Mouse (Mus musculus): ENCODE results near the gene Riox2. TPM values are rescaled to one million over a fixed set of nuclear protein-coding genes. Genes with fewer than 3 reads are reported as not detected.

The Riox2 gene
- polyA plus RNA-seq, 1 experiment from 2014 or later, result 29.4 TPM

GRCm38 (mm10) chr16:59526939-59527338, 55.4 kb downstream of the Riox2 start:
- no peak overlapping the region for H3K4me2 ChIP-seq
- H3K9ac ChIP-seq, result no peak overlapping the region
- no peak for ATAC-seq (ENCODE audit: borderline replicate concordance, extremely low read depth, low FRiP score, low TSS enrichment)
- 80% methylated on average over 6 of the region's 6 CpGs for WGBS
- H3K27ac ChIP-seq, result no peak overlapping the region
- no peaks in the 10 kb centered on the region for H3K27me3 ChIP-seq
- H3K4me1 ChIP-seq, result no peaks in the 10 kb centered on the region
- no peaks in the 10 kb centered on the region for H3K9me3 ChIP-seq
- H3K4me3 ChIP-seq, result no peak overlapping the region
- 0 out of 2 replicates have a peak, but pooled peaks cover 6% of the 10 kb centered on the region for H3K36me3 ChIP-seq

GRCm38 (mm10) chr16:59529570-59529969, 58.0 kb downstream of the Riox2 start:
- no peaks in the 10 kb centered on the region for H3K4me1 ChIP-seq
- no peaks in the 10 kb centered on the region for H3K27me3 ChIP-seq
- H3K36me3 ChIP-seq, result 0 out of 2 replicates have a peak, but pooled peaks cover 6% of the 10 kb centered on the region
- no peak overlapping the region for H3K9ac ChIP-seq
- no peak for ATAC-seq (ENCODE audit: borderline replicate concordance, extremely low read depth, low FRiP score, low TSS enrichment)
- no peak overlapping the region for H3K4me3 ChIP-seq
- no peak overlapping the region for H3K4me2 ChIP-seq
- WGBS, result 79% methylated on average over 13 of the region's 13 CpGs
- no peaks in the 10 kb centered on the region for H3K9me3 ChIP-seq
- H3K27ac ChIP-seq, result no peak overlapping the region

GRCm38 (mm10) chr16:59531243-59531642, 59.7 kb downstream of the Riox2 start:
- no peak for ATAC-seq (ENCODE audit: borderline replicate concordance, extremely low read depth, low FRiP score, low TSS enrichment)
- H3K36me3 ChIP-seq, result peaks cover 11% of the 10 kb centered on the region; the same call in 1 of the 2 replicates
- no peaks in the 10 kb centered on the region for H3K4me1 ChIP-seq
- no peak overlapping the region for H3K4me2 ChIP-seq
- 56% methylated on average over 5 of the region's 5 CpGs for WGBS
- H3K27ac ChIP-seq, result no peak overlapping the region
- H3K9ac ChIP-seq, result no peak overlapping the region
- no peaks in the 10 kb centered on the region for H3K9me3 ChIP-seq
- H3K27me3 ChIP-seq, result no peaks in the 10 kb centered on the region
- no peak overlapping the region for H3K4me3 ChIP-seq

- Histone ChIP-seq H3K27ac (no peak overlapping the region), H3K4me2 (no peak overlapping the region), H3K4me3 (no peak overlapping the region), H3K27me3 (no peaks in the 10 kb centered on the region), H3K9ac (no peak overlapping the region), H3K9me3 (no peaks in the 10 kb centered on the region), H3K36me3 (peaks cover 11% of the 10 kb centered on the region; the same call in 1 of the 2 replicates), H3K4me1 (no peaks in the 10 kb centered on the region)
- ATAC-seq (ENCODE audit: borderline replicate concordance, extremely low read depth, low FRiP score, low TSS enrichment), result no peak
- WGBS, result 22% methylated on average over 3 of the region's 3 CpGs
Measured at GRCm38 (mm10) chr16:59532561-59532960, 61.0 kb downstream of the Riox2 start.

- peaks cover 10% of the 10 kb centered on the region; the same call in 1 of the 2 replicates for H3K36me3 ChIP-seq
- no peaks in the 10 kb centered on the region for H3K9me3 ChIP-seq
- no peak overlapping the region for H3K4me2 ChIP-seq
- WGBS, result 88% methylated on average over 11 of the region's 11 CpGs
- H3K27me3 ChIP-seq, result no peaks in the 10 kb centered on the region
- H3K4me3 ChIP-seq, result no peak overlapping the region
- H3K4me1 ChIP-seq, result no peaks in the 10 kb centered on the region
- no peak for ATAC-seq (ENCODE audit: borderline replicate concordance, extremely low read depth, low FRiP score, low TSS enrichment)
- H3K27ac ChIP-seq, result no peak overlapping the region
- no peak overlapping the region for H3K9ac ChIP-seq
Measured at GRCm38 (mm10) chr16:59534349-59534748, 62.8 kb downstream of the Riox2 start.

- Histone ChIP-seq H3K36me3 (peaks cover 5% of the 10 kb centered on the region; the same call in 1 of the 2 replicates), H3K4me1 (no peaks in the 10 kb centered on the region), H3K9ac (no peak overlapping the region), H3K4me2 (no peak overlapping the region), H3K27me3 (no peaks in the 10 kb centered on the region), H3K4me3 (no peak overlapping the region), H3K9me3 (no peaks in the 10 kb centered on the region), H3K27ac (no peak overlapping the region)
- no peak for ATAC-seq (ENCODE audit: borderline replicate concordance, extremely low read depth, low FRiP score, low TSS enrichment)
- 65% methylated on average over 5 of the region's 5 CpGs for WGBS
Measured at GRCm38 (mm10) chr16:59535673-59536072, 64.1 kb downstream of the Riox2 start.

GRCm38 (mm10) chr16:59540944-59541343, 69.4 kb downstream of the Riox2 start:
- no peak overlapping the region for H3K4me3 ChIP-seq
- H3K9me3 ChIP-seq, result no peaks in the 10 kb centered on the region
- no peaks in the 10 kb centered on the region for H3K27me3 ChIP-seq
- WGBS, result 90% methylated on average over 3 of the region's 3 CpGs
- no peak overlapping the region for H3K4me2 ChIP-seq
- no peaks in the 10 kb centered on the region for H3K36me3 ChIP-seq
- no peaks in the 10 kb centered on the region for H3K4me1 ChIP-seq
- no peak for ATAC-seq (ENCODE audit: borderline replicate concordance, extremely low read depth, low FRiP score, low TSS enrichment)
- H3K27ac ChIP-seq, result no peak overlapping the region
- no peak overlapping the region for H3K9ac ChIP-seq

- no peak for ATAC-seq (ENCODE audit: borderline replicate concordance, extremely low read depth, low FRiP score, low TSS enrichment)
- 66% methylated on average over 4 of the region's 4 CpGs for WGBS
Measured at GRCm38 (mm10) chr16:59541382-59541781, 69.8 kb downstream of the Riox2 start.

More at GRCm38 (mm10) chr16:59541382-59541781, 69.8 kb downstream of the Riox2 start:
- no peak overlapping the region for H3K4me2 ChIP-seq
- no peaks in the 10 kb centered on the region for H3K9me3 ChIP-seq
- no peak overlapping the region for H3K9ac ChIP-seq
- H3K4me1 ChIP-seq, result no peaks in the 10 kb centered on the region
- no peak overlapping the region for H3K4me3 ChIP-seq
- H3K27ac ChIP-seq, result no peak overlapping the region
- H3K27me3 ChIP-seq, result no peaks in the 10 kb centered on the region
- no peaks in the 10 kb centered on the region for H3K36me3 ChIP-seq

Other genes starting within 250 kb of the Riox2 start
- not detected in 2 replicates for gene Olfr201, start 199.1 kb upstream of the Riox2 start, polyA plus RNA-seq (2015; fragmentation: Nextera tagmentation; extraction: Ambion mirVana)
- not detected in 2 replicates for gene Olfr202, start 185.0 kb upstream of the Riox2 start, polyA plus RNA-seq (2015; fragmentation: Nextera tagmentation; extraction: Ambion mirVana)
- not detected in 2 replicates for gene Olfr203, start 172.9 kb upstream of the Riox2 start, polyA plus RNA-seq (2015; fragmentation: Nextera tagmentation; extraction: Ambion mirVana)
- gene Olfr204, start 153.5 kb upstream of the Riox2 start, polyA plus RNA-seq (2015; fragmentation: Nextera tagmentation; extraction: Ambion mirVana), result not detected in 2 replicates
- gene Olfr205, start 140.6 kb upstream of the Riox2 start, polyA plus RNA-seq (2015; fragmentation: Nextera tagmentation; extraction: Ambion mirVana), result not detected in 2 replicates
- not detected in 2 replicates for gene Olfr206, start 122.5 kb upstream of the Riox2 start, polyA plus RNA-seq (2015; fragmentation: Nextera tagmentation; extraction: Ambion mirVana)
- gene Olfr209, start 107.8 kb upstream of the Riox2 start, polyA plus RNA-seq (2015; fragmentation: Nextera tagmentation; extraction: Ambion mirVana), result not detected in 2 replicates
- gene Gabrr3, start 64.4 kb upstream of the Riox2 start, polyA plus RNA-seq (2015; fragmentation: Nextera tagmentation; extraction: Ambion mirVana), result not detected in 2 replicates
- 5.4 and 6.0 TPM in 2 replicates for gene Crybg3, start 129.2 kb downstream of the Riox2 start, polyA plus RNA-seq (2015; fragmentation: Nextera tagmentation; extraction: Ambion mirVana)
- 35.2 and 36.9 TPM in 2 replicates for gene Arl6, start 167.6 kb downstream of the Riox2 start, polyA plus RNA-seq (2015; fragmentation: Nextera tagmentation; extraction: Ambion mirVana)

Measured in lung, embryonic 15.5 days (tissue).